Mouse (Mus musculus): ENCODE data around the gene Olfr560.

Olfr560 gene

DNA sequence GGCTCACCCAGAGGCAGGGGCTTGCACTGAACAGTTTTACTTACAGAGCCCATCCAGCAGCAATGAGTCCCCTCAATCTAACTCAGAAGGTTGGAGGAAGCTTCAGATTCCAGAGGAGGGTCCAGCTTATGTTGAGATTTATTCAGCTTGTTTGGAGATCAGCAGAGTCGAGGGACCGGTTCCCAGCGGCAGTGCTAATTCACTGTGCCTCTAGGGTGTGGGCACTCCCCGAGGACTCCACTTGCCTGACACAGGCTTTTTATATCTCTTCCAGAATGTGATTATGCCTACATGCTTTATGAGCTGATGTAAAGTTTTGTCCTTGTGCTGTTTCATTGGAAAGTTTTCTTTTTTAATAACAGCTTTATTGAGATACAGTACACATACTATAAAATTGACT lies at the start of gene Olfr560, which contains the start of gene Olfr78:
Gene Olfr560 (minus strand): TSS at position 101 of the 400 bp plus-strand sequence.
Gene Olfr78 (minus strand): TSS at position 206 of the 400 bp plus-strand sequence.
- no peak for DNase-seq

DNA sequence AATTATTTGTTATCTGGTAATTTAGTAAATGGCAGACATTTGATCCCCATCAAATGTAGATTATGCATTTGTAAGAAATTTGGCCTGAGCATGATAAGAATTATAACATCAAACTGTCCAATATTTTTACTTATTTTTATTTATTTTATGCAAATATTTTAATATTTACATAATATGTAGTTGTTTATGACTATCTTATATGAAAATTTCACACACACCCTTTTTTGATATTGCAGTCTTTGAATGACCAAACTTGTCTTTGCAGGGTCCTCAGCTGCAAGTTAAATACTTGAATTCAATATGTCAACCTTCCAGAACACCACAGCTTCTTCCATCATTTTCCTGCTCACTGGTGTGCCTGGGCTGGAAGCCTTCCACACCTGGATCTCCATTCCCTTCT lies 44.0 kb upstream of the Olfr560 start, which contains the start of gene Olfr564:
Gene Olfr564 (plus strand): TSS at position 301 of the 400 bp plus-strand sequence.
- no peak for DNase-seq

DNA sequence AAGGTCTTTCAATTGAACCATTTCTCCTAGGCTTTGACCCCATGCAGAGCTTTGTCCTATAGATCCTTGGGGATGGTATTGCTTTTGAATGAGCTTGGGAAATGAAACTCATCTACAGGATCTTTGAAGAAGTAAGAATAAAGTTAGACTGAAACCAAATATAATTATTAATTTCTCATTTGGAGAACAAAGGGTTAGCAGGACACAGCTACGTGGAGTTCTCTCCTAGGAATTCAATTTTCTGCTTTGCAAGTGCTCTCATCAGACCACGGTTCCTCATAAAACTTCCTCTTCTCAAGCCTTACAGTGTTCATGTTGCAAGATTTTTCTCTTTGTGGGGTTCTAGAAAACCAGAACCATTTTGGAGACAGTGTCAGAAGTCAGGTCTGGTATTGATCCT lies 11.8 kb upstream of the Olfr560 start, which contains the start of gene Olfr561:
Gene Olfr561 (plus strand): TSS at position 301 of the 400 bp plus-strand sequence.
- no peak for DNase-seq

DNA sequence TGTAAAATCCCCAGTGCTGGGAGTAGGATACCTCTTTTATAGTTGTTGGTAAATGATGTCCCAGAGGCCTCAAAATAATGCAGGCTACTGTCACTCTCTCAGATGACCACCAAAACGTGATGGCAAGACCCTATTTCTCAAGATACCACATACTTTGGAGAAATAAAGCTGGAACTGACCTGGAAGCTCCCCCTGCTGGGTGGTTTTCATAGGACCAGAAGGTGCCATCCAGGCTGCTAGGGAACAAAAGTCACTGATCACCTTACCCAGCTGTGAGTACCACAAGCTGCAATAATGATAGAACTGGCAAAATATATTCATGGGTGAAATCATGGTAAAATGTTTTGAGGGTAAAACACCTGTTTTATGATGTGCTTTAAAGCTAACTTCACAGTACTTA lies 7.1 kb downstream of the Olfr560 start:
- DNase-seq = no peak

DNA sequence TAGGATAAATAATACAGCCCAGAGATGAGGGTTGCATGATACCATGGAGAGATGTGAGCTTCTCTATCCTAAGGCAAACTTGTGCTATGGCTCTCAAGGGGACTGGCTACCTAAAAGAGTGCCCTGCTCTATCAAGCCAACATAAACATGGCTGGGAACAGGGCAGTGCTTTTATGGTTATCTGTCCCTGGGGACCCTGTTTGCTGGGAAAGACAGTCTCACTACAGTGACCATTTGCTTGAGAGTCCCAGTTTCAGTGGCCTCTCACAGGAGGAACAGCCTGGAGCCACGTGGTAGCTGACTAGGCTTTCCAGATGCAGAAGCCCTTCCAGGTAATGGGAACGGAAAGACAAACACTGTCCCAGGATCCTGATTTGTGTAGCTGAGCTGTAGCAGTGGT lies 21.5 kb downstream of the Olfr560 start:
- no peak for DNase-seq

DNA sequence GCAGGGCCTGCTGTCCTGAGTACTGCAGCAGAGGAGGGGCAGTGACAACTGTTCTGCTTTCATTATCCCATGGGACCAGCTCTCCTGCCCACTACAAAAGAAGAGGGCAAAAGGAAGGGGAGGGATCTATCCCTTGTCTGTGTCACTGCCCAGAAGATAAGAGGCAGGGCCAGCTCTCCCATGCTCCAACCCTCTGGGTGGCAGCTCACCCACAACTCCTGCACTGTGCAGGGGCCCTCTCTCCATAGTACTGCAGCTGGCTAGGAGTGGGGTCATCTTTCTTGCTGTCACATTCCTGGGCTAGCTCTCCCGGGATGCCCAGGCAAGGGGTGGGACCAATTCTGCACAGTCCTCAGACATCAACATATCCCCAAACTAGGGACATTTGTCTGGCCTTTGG lies 25.4 kb downstream of the Olfr560 start:
- no peak for DNase-seq

DNA sequence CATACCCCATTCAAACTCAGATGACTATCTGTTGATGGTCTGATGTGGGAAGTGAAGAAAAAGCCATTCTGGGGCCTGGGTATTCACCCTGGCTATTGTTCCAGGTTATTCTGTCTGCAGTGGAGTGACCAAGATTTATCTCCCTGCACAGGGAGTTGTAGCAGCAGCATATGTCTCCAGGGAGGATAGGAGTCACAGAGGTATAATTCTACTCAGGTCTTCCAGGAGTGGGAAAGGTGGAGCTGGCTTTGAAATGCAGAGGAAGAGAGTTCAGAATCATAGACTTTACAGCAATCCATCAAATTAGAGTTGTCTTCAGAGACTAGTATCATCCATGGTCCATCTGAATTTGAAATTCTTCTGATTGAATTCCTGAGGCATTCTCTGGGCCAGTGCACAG lies 31.8 kb downstream of the Olfr560 start, which contains the start of gene Olfr559:
Gene Olfr559 (minus strand): TSS at position 101 of the 400 bp plus-strand sequence.
- DNase-seq = no peak

DNA sequence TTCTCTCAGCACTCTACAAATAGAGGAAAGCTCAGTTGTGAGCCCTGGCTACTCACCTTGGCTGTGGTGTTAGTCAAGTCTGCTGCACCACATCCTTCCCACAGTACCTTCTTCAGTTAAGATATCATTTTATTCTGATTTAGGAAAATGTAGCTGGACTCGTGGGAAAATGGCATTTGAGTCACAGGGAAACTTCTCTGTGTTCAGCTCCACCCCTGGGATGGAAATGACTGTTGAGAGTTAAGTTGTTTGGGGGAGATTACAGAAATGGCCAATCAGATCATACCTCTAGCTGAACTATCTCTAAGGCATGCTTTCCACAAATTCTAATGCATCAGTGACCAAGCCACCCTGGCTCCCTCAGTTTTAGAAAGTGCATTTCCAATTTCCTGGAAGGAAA lies 40.2 kb downstream of the Olfr560 start, which contains the start of gene Olfr33:
Gene Olfr33 (minus strand): TSS at position 101 of the 400 bp plus-strand sequence.
- DNase-seq = no peak

DNA sequence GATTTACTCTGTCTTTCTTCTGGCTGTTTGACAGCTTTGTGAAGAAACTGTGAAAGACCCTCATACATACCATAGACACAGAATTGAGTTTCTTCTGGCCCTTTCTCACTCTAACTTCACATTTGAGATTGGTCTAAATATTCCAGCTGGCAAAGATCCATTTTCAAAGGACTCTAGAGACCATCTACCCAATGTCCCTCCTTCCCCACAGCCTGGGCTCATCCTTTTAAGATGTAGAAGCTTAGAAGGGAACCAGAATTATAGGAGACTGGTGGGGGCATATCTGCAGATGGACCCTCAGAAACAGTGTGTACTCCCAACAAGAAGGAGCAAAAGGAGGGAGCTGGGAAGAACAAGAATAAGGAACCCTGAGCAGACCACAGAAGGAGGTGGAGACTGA lies 57.3 kb downstream of the Olfr560 start, which contains the start of gene Olfr558:
Gene Olfr558 (plus strand): TSS at position 301 of the 400 bp plus-strand sequence.
- DNase-seq = no peak

All from thymus, postnatal 25 days (tissue).